Mouse (Mus musculus) spleen, adult 2 months (tissue): ENCODE measurements at regions not wholly inside any gene's neighbourhood (a gene's known extent, or its start where the extent isn't known, plus 50 kb on each side); places are given as distances from the start of the nearest gene placed in this dataset.

Experiments
- CTCF ChIP-seq: fragments of 200-500 bp; IDR thresholded peaks from 2 replicates; pipeline ENCODE4 v1.5.1; 2011; ENCODE audit warnings: mild to moderate bottlenecking, inconsistent platforms; ENCODE audit not compliant: insufficient read depth, insufficient read length, insufficient replicate concordance; ENCODE audit errors: extremely low read depth
- POLR2A ChIP-seq: fragments of 200-500 bp; IDR thresholded peaks from 2 replicates; pipeline ENCODE4 v1.6.1; 2011; ENCODE audit warnings: low read depth, low read length, inconsistent platforms

- TF ChIP-seq POLR2A, result no peak
- TF ChIP-seq CTCF, result no peak
These were observed 224.5 kb downstream of the Sec61b start for GRCm38 (mm10) chr4:47698926-47699325.
